Mouse (Mus musculus) heart, embryonic 11.5 days (tissue): ENCODE data around the gene Xaf1. TPM values are rescaled to one million over a fixed set of nuclear protein-coding genes. Genes with fewer than 3 reads are reported as not detected.
"Not testable (repeated sequence)": the region's sequence is repeated elsewhere in the genome, so short reads cannot be mapped to it uniquely, and the experiment has no call there.

ENCODE experiments used
- ATAC-seq: fragments of 200-750 bp; cut with Nextera tagmentation; replicated peaks from 2 replicates; pipeline ENCODE4 v1.8.0; 2017; ENCODE audit warnings: moderate library complexity; ENCODE audit not compliant: insufficient number of reproducible peaks, low FRiP score, low TSS enrichment
- H3K27ac ChIP-seq: fragments of 300-500 bp; sonication (generic); 2 replicates; pipeline ENCODE4 v1.5.1; 2014; ENCODE audit warnings: mild to moderate bottlenecking, low read depth, low read length
- H3K27me3 ChIP-seq: fragments of 300-500 bp; sonication (generic); 2 replicates; pipeline ENCODE4 v1.6.1; 2014; ENCODE audit warnings: mild to moderate bottlenecking, low read length, mixed read lengths; ENCODE audit not compliant: control insufficient read depth, insufficient read depth
- H3K36me3 ChIP-seq: fragments of 300-500 bp; sonication (generic); 2 replicates; pipeline ENCODE4 v1.6.1; 2014; ENCODE audit warnings: mild to moderate bottlenecking, low read length, moderate library complexity, mixed read lengths; ENCODE audit not compliant: control insufficient read depth, insufficient read depth
- H3K4me1 ChIP-seq: fragments of 300-500 bp; sonication (generic); 2 replicates; pipeline ENCODE4 v1.6.1; 2014; ENCODE audit warnings: low read length; ENCODE audit not compliant: control insufficient read depth, insufficient read depth
- H3K4me2 ChIP-seq: fragments of 300-500 bp; sonication (generic); 2 replicates; pipeline ENCODE4 v1.6.1; 2014; ENCODE audit warnings: mild to moderate bottlenecking, moderate library complexity
- H3K4me3 ChIP-seq: fragments of 300-500 bp; sonication (generic); 2 replicates; pipeline ENCODE4 v1.5.1; 2014; ENCODE audit warnings: low read depth, low read length
- H3K9ac ChIP-seq: fragments of 300-500 bp; sonication (generic); 2 replicates; pipeline ENCODE4 v1.6.1; 2014; ENCODE audit warnings: mild to moderate bottlenecking, low read depth, low read length, moderate library complexity
- H3K9me3 ChIP-seq: fragments of 300-500 bp; sonication (generic); replicated peaks from 2 replicates; pipeline ENCODE4 v1.6.1; 2016; ENCODE audit warnings: low read length; ENCODE audit not compliant: control insufficient read depth
- WGBS: fragments of 180-500 bp; shearing (Covaris S2); extraction: QIAGEN DNeasy Blood & Tissue Kit; methylation state at CpG from one replicate; pipeline ENCODE4 v1.1.7; 2014; ENCODE audit not compliant: insufficient replicate concordance; 5-methylcytosine and 5-hydroxymethylcytosine counted together
- polyA plus RNA-seq: library from polyadenylated mRNA; unstranded; fragments of >200 nt; fragmentation: Nextera tagmentation; extraction: Ambion mirVana; gene quantifications from 2 replicates; pipeline ENCODE4 v1.2.1, GENCODE M21; 2014

Xaf1 gene
- polyA plus RNA-seq, 1 experiment from 2014 or later: 2.4 TPM

GRCm38 (mm10) chr11:72324431-72324830, 23.0 kb downstream of the Xaf1 start:
- WGBS: 64% methylated on average over 3 of the region's 3 CpGs
- Histone ChIP-seq H3K27me3 (no peaks in the 10 kb centered on the region), H3K4me2 (no peak overlapping the region), H3K27ac (no peak overlapping the region), H3K9ac (no peak overlapping the region), H3K4me3 (no peak overlapping the region), H3K4me1 (no peaks in the 10 kb centered on the region), H3K9me3 (no peaks in the 10 kb centered on the region), H3K36me3 (no peaks in the 10 kb centered on the region)
- no peak for ATAC-seq

GRCm38 (mm10) chr11:72325701-72326100, 24.3 kb downstream of the Xaf1 start:
- no peaks in the 10 kb centered on the region for H3K4me1 ChIP-seq
- H3K9me3 ChIP-seq: no peaks in the 10 kb centered on the region
- no peak overlapping the region for H3K4me3 ChIP-seq
- no peaks in the 10 kb centered on the region for H3K27me3 ChIP-seq
- H3K4me2 ChIP-seq: no peak overlapping the region
- no peak for ATAC-seq
- no peaks in the 10 kb centered on the region for H3K36me3 ChIP-seq
- no peak overlapping the region for H3K27ac ChIP-seq
- H3K9ac ChIP-seq: no peak overlapping the region
- WGBS: 74% methylated on average over 4 of the region's 4 CpGs

GRCm38 (mm10) chr11:72332951-72333667, 31.7 kb downstream of the Xaf1 start:
- no peak overlapping the region for H3K9ac ChIP-seq
- no peaks in the 10 kb centered on the region for H3K4me1 ChIP-seq
- no peak overlapping the region for H3K4me2 ChIP-seq
- H3K9me3 ChIP-seq: no peaks in the 10 kb centered on the region
- no peak overlapping the region for H3K4me3 ChIP-seq
- H3K27me3 ChIP-seq: no peaks in the 10 kb centered on the region
- no peak overlapping the region for H3K27ac ChIP-seq
- no peaks in the 10 kb centered on the region for H3K36me3 ChIP-seq
- WGBS: 81% methylated on average over 9 of the region's 9 CpGs
- no peak for ATAC-seq

- H3K4me2 ChIP-seq: no peak overlapping the region
- 72% methylated on average over 4 of the region's 4 CpGs for WGBS
- no peaks in the 10 kb centered on the region for H3K36me3 ChIP-seq
- no peak for ATAC-seq
- no peak overlapping the region for H3K9ac ChIP-seq
- no peak overlapping the region for H3K4me3 ChIP-seq
- no peaks in the 10 kb centered on the region for H3K9me3 ChIP-seq
- no peak overlapping the region for H3K27ac ChIP-seq
- H3K4me1 ChIP-seq: no peaks in the 10 kb centered on the region
- no peaks in the 10 kb centered on the region for H3K27me3 ChIP-seq
These were observed 33.2 kb downstream of the Xaf1 start for GRCm38 (mm10) chr11:72334653-72335052.

- Histone ChIP-seq H3K36me3 (no peaks in the 10 kb centered on the region), H3K4me2 (no peak overlapping the region), H3K27ac (no peak overlapping the region), H3K9ac (no peak overlapping the region), H3K27me3 (no peaks in the 10 kb centered on the region), H3K4me1 (no peaks in the 10 kb centered on the region), H3K9me3 (no peaks in the 10 kb centered on the region), H3K4me3 (no peak overlapping the region)
- ATAC-seq: no peak
- WGBS: 81% methylated on average over 8 of the region's 8 CpGs
These were observed 35.3 kb downstream of the Xaf1 start for GRCm38 (mm10) chr11:72336726-72337125.

GRCm38 (mm10) chr11:72338437-72338871, 37.0 kb downstream of the Xaf1 start:
- H3K27ac ChIP-seq: no peak overlapping the region
- H3K4me2 ChIP-seq: no peak overlapping the region
- H3K9me3 ChIP-seq: no peaks in the 10 kb centered on the region
- H3K36me3 ChIP-seq: no peaks in the 10 kb centered on the region
- no peaks in the 10 kb centered on the region for H3K4me1 ChIP-seq
- ATAC-seq: no peak
- H3K4me3 ChIP-seq: no peak overlapping the region
- WGBS: 55% methylated on average over 5 of the region's 5 CpGs
- H3K9ac ChIP-seq: no peak overlapping the region
- no peaks in the 10 kb centered on the region for H3K27me3 ChIP-seq

GRCm38 (mm10) chr11:72339716-72340115, 38.3 kb downstream of the Xaf1 start:
- Histone ChIP-seq H3K9ac (no peak overlapping the region), H3K27me3 (no peaks in the 10 kb centered on the region), H3K27ac (no peak overlapping the region), H3K9me3 (no peaks in the 10 kb centered on the region), H3K4me1 (no peaks in the 10 kb centered on the region), H3K4me3 (no peak overlapping the region), H3K36me3 (no peaks in the 10 kb centered on the region), H3K4me2 (no peak overlapping the region)
- 89% methylated on average over 4 of the region's 4 CpGs for WGBS
- no peak for ATAC-seq

- H3K36me3 ChIP-seq: no peaks in the 10 kb centered on the region
- no peak overlapping the region for H3K27ac ChIP-seq
- H3K4me1 ChIP-seq: no peaks in the 10 kb centered on the region
- no peaks in the 10 kb centered on the region for H3K27me3 ChIP-seq
- WGBS: 10% methylated on average over 7 of the region's 7 CpGs
- H3K9ac ChIP-seq: no peak overlapping the region
- no peak for ATAC-seq
- no peak overlapping the region for H3K4me2 ChIP-seq
- no peaks in the 10 kb centered on the region for H3K9me3 ChIP-seq
- H3K4me3 ChIP-seq: no peak overlapping the region
These were observed 41.3 kb downstream of the Xaf1 start for GRCm38 (mm10) chr11:72342549-72343237.

- not testable (repeated sequence) for ATAC-seq, H3K9ac ChIP-seq, H3K27ac ChIP-seq, H3K36me3 ChIP-seq, H3K4me2 ChIP-seq, H3K4me1 ChIP-seq, H3K9me3 ChIP-seq, H3K4me3 ChIP-seq, H3K27me3 ChIP-seq
- 91% methylated on average over 5 of the region's 5 CpGs for WGBS
These were observed 41.8 kb downstream of the Xaf1 start for GRCm38 (mm10) chr11:72343238-72343625.
